Mouse (Mus musculus) forebrain, embryonic 14.5 days (tissue): ENCODE results near the gene Gm38431. TPM values are rescaled to one million over a fixed set of nuclear protein-coding genes. Genes with fewer than 3 reads are reported as not detected.
A peak's percentile ranks its signal among the peaks of the same experiment; 100 is the strongest.

ENCODE experiments used
- ATAC-seq: fragments of 200-750 bp; cut with Nextera tagmentation; 2 replicates; pipeline ENCODE4 v1.8.0; 2017; ENCODE audit warnings: mild to moderate bottlenecking, moderate library complexity
- DNase-seq: peaks from one replicate; pipeline ENCODE4 v3.0.0-alpha.2; 2015; ENCODE audit warnings: low spot score
- H3K27ac ChIP-seq: fragments of 300-500 bp; sonication (generic); 2 replicates; pipeline ENCODE4 v1.5.1; 2014; ENCODE audit warnings: low read depth, mild to moderate bottlenecking, control low read depth, low read length, moderate library complexity
- H3K27me3 ChIP-seq: fragments of 300-500 bp; sonication (generic); replicated peaks from 2 replicates; pipeline ENCODE4 v1.6.1; 2014; ENCODE audit warnings: low read length, control low read depth, mixed read lengths; ENCODE audit not compliant: control insufficient read depth, insufficient read depth
- H3K36me3 ChIP-seq: fragments of 300-500 bp; sonication (generic); 2 replicates; pipeline ENCODE4 v1.6.1; 2014; ENCODE audit warnings: low read length, control low read depth; ENCODE audit not compliant: control insufficient read depth, insufficient read depth
- H3K4me1 ChIP-seq: fragments of 300-500 bp; sonication (generic); 2 replicates; pipeline ENCODE4 v1.6.1; 2014; ENCODE audit warnings: antibody characterized with exemption, low read length, control low read depth; ENCODE audit not compliant: control insufficient read depth, insufficient read depth
- H3K4me2 ChIP-seq: fragments of 300-500 bp; sonication (generic); 2 replicates; pipeline ENCODE4 v1.6.1; 2014; ENCODE audit warnings: mild to moderate bottlenecking, control low read depth, low read length
- H3K4me3 ChIP-seq: fragments of 300-500 bp; sonication (generic); 2 replicates; pipeline ENCODE4 v1.5.1; 2014; ENCODE audit warnings: low read depth, low read length, control low read depth
- H3K9ac ChIP-seq: fragments of 300-500 bp; sonication (generic); 2 replicates; pipeline ENCODE4 v1.6.1; 2014; ENCODE audit warnings: mild to moderate bottlenecking, low read length, control low read depth, moderate library complexity
- H3K9me3 ChIP-seq: fragments of 300-500 bp; sonication (generic); replicated peaks from 2 replicates; pipeline ENCODE4 v1.6.1; 2016; ENCODE audit warnings: low read length, control low read depth, mixed read lengths; ENCODE audit not compliant: control insufficient read depth
- WGBS: fragments of 180-500 bp; shearing (Covaris S2); extraction: QIAGEN DNeasy Blood & Tissue Kit; methylation state at CpG from one replicate; pipeline ENCODE4 v1.1.7; 2014; 5-methylcytosine and 5-hydroxymethylcytosine counted together
- polyA plus RNA-seq: library from polyadenylated mRNA; unstranded; fragments of >200 nt; fragmentation: Nextera tagmentation; extraction: Ambion mirVana; gene quantifications from 2 replicates; pipeline ENCODE4 v1.2.1, GENCODE M21; 2014

Gm38431 gene
- polyA plus RNA-seq, 1 experiment from 2014 or later = 1.2 TPM

- 87% methylated on average over 12 of the region's 12 CpGs for WGBS
- Histone ChIP-seq H3K27me3 (no peaks in the 10 kb centered on the region), H3K4me2 (no peak overlapping the region), H3K4me3 (no peak overlapping the region), H3K4me1 (no peaks in the 10 kb centered on the region), H3K9ac (no peak overlapping the region), H3K9me3 (no peaks in the 10 kb centered on the region), H3K27ac (no peak overlapping the region), H3K36me3 (peaks cover 7% of the 10 kb centered on the region; the same call in 1 of the 2 replicates)
- DNase-seq (peak; percentile 21), ATAC-seq (no peak)
These were observed 40.4 kb upstream of the Gm38431 start for GRCm38 (mm10) chr9:21132102-21132775.

DNA sequence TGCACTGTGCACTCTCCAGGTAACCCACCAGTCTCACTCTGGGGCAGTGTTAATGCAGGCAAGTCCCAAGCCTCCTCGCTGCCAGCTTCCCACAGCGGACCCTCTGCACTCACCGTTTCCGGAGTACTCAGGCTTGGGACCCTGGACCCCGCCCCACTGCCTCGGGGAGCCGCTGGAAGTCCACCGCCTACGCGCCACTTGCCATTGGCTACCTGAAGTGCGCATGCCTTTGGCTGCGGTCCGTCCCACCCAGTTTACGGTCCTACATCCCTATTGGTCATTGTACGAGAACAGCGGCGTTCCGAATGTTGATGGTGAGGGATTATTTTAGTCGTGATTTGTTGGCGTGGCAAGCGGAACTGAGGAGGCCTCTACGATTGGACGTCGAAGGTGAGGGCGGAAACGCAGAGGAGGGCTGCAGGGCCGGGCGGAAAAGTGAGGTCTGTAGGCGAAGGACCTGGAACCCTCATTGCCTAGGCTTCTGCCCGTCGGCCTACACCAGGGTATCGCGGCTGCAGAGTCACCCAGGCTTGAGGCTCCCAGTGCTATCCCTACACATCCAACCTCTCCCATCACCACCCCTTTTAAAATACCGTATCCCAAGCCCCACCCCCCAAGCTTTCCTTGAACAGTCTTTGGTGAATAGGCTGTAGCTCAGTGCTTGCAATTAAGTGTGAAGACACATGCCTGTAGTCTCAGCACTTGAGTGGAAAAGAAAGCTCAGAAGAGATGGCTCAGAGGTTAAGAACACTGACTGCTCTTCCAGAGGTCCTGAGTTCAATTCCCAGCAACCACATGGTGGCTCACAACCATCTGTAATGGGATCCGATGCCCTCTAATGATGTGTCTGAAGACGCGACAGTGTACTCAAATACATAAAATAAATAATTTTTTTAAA is 39.5 kb upstream of the Gm38431 start, which contains the start of gene Tyk2:
Tyk2 (minus strand) TSS at position 185 of the 898 bp plus-strand sequence.
- no peaks in the 10 kb centered on the region for H3K27me3 ChIP-seq
- peak within 1 kb of the TSS; percentile 2; the same call in 1 of the 2 replicates for H3K27ac ChIP-seq
- H3K9ac ChIP-seq = peak within 1 kb of the TSS; percentile 67
- ATAC-seq (peak; percentile 98), DNase-seq (peak; percentile 99)
- WGBS = 7% methylated on average over 37 of the region's 37 CpGs
- H3K36me3 ChIP-seq = peaks cover 12% of the 10 kb centered on the region
- H3K4me1 ChIP-seq = no peaks in the 10 kb centered on the region
- no peaks in the 10 kb centered on the region for H3K9me3 ChIP-seq
- peak within 1 kb of the TSS; percentile 57 for H3K4me2 ChIP-seq
- peak within 1 kb of the TSS; percentile 55 for H3K4me3 ChIP-seq

GRCm38 (mm10) chr9:21126259-21126627 is 34.4 kb upstream of the Gm38431 start:
- peaks cover 25% of the 10 kb centered on the region for H3K36me3 ChIP-seq
- no peak for ATAC-seq
- WGBS = 95% methylated on average over 2 of the region's 2 CpGs

GRCm38 (mm10) chr9:21125502-21126258 is 33.9 kb upstream of the Gm38431 start:
- DNase-seq (no peak), ATAC-seq (no peak)
- 88% methylated on average over 9 of the region's 9 CpGs for WGBS
- no peaks in the 10 kb centered on the region for H3K27me3 ChIP-seq
- H3K4me3 ChIP-seq = no peak overlapping the region
- no peak overlapping the region for H3K4me2 ChIP-seq
- H3K9ac ChIP-seq = no peak overlapping the region
- H3K4me1 ChIP-seq = no peaks in the 10 kb centered on the region
- H3K9me3 ChIP-seq = no peaks in the 10 kb centered on the region
- peaks cover 25% of the 10 kb centered on the region for H3K36me3 ChIP-seq
- no peak overlapping the region for H3K27ac ChIP-seq

More at GRCm38 (mm10) chr9:21126259-21126627, 34.4 kb upstream of the Gm38431 start:
- H3K27ac ChIP-seq = no peak overlapping the region
- no peak overlapping the region for H3K4me3 ChIP-seq
- no peaks in the 10 kb centered on the region for H3K9me3 ChIP-seq
- H3K9ac ChIP-seq = no peak overlapping the region
- no peak overlapping the region for H3K4me2 ChIP-seq
- no peaks in the 10 kb centered on the region for H3K27me3 ChIP-seq
- DNase-seq = no peak
- no peaks in the 10 kb centered on the region for H3K4me1 ChIP-seq

DNA sequence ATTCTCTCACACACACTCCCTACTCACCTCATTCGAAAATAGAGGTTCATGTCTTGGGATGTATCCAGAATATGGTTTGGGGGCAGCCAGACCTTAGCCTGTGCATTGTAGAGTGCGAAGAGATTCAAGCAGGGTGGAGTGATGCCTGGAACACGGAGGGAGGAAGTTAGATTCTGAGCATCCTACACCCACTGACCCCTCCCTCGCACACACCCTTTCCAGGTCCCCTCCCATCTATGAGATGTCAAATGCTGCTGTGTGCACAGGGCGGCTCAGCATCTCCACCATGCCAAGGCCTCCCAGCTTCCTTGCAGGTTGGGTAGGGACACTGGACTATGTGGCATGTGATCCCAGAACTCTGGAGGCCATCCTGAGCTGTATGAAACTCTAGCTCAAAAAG is 33.0 kb upstream of the Gm38431 start:
- H3K27ac ChIP-seq = no peak overlapping the region
- no peaks in the 10 kb centered on the region for H3K9me3 ChIP-seq
- no peak overlapping the region for H3K9ac ChIP-seq
- no peaks in the 10 kb centered on the region for H3K4me1 ChIP-seq
- H3K27me3 ChIP-seq = no peaks in the 10 kb centered on the region
- 83% methylated on average over 5 of the region's 5 CpGs for WGBS
- no peak overlapping the region for H3K4me3 ChIP-seq
- peaks cover 34% of the 10 kb centered on the region for H3K36me3 ChIP-seq
- no peak overlapping the region for H3K4me2 ChIP-seq
- no peak for DNase-seq
- ATAC-seq = no peak

- H3K36me3 ChIP-seq = peaks cover 31% of the 10 kb centered on the region
- H3K27ac ChIP-seq = no peak overlapping the region
- H3K4me3 ChIP-seq = no peak overlapping the region
- no peaks in the 10 kb centered on the region for H3K27me3 ChIP-seq
- ATAC-seq (no peak), DNase-seq (no peak)
- H3K4me1 ChIP-seq = no peaks in the 10 kb centered on the region
- no peak overlapping the region for H3K4me2 ChIP-seq
- no peaks in the 10 kb centered on the region for H3K9me3 ChIP-seq
- WGBS = 94% methylated on average over 16 of the region's 16 CpGs
- H3K9ac ChIP-seq = no peak overlapping the region
These were observed 29.7 kb upstream of the Gm38431 start for GRCm38 (mm10) chr9:21121483-21121882.

DNA sequence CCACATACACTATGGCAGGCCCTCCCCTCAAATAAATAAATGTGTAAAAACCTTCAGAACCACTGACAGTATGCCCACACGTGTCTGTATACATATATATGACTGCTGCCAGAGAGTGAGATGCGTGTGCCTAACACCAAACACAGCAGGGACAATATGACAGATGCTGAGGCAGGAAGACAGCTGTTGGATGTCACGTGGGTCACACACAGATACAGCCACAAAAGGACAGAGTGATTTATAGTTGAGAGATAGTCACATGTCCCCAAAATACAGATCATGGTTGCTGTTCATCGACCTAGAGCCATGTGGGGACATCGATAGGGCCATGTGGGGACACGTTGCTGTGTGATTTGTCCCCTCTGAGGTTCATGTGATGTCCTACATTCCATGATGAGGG is 25.3 kb upstream of the Gm38431 start:
- H3K36me3 ChIP-seq = peaks cover 13% of the 10 kb centered on the region
- H3K4me3 ChIP-seq = no peak overlapping the region
- no peak for ATAC-seq
- no peaks in the 10 kb centered on the region for H3K27me3 ChIP-seq
- no peak overlapping the region for H3K4me2 ChIP-seq
- H3K27ac ChIP-seq = no peak overlapping the region
- H3K9ac ChIP-seq = no peak overlapping the region
- no peak for DNase-seq
- 81% methylated on average over 6 of the region's 6 CpGs for WGBS
- no peaks in the 10 kb centered on the region for H3K9me3 ChIP-seq
- H3K4me1 ChIP-seq = no peaks in the 10 kb centered on the region

DNA sequence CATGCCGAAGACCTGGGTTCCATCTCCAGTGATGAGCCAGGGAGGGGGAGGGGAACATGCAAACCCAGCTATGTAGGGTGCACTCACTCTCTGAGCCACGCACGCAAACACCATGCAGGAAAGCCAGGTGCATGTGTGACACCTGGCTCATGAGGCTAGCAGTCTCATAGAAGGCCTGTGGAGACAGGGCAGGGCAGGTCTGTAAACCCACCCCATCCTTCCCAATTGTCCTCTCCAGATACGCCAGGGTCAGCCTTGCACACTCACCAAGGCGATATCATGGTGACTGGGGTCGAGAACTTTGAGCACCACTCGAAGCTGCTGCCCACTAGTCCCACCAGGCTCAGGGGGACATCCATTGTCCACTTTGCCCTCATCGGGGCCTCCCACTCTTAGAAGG is 23.3 kb upstream of the Gm38431 start:
- DNase-seq = no peak

More for the DNA sequence above, 23.3 kb upstream of the Gm38431 start:
- H3K27ac ChIP-seq = no peak overlapping the region
- ATAC-seq = no peak
- H3K4me1 ChIP-seq = no peaks in the 10 kb centered on the region
- H3K36me3 ChIP-seq = peaks cover 4% of the 10 kb centered on the region
- H3K9ac ChIP-seq = no peak overlapping the region
- H3K9me3 ChIP-seq = no peaks in the 10 kb centered on the region
- 83% methylated on average over 8 of the region's 8 CpGs for WGBS
- no peaks in the 10 kb centered on the region for H3K27me3 ChIP-seq
- H3K4me2 ChIP-seq = no peak overlapping the region
- no peak overlapping the region for H3K4me3 ChIP-seq
